Mouse (Mus musculus) liver, adult 2 months (tissue): ENCODE measurements at regions not wholly inside any gene's neighbourhood (a gene's known extent, or its start where the extent isn't known, plus 50 kb on each side); places are given as distances from the start of the nearest gene placed in this dataset.

Experiments
- DNase-seq: peaks from one replicate; pipeline ENCODE4 v3.0.0-alpha.2; 2011; ENCODE audit warnings: low read depth, low spot score; ENCODE audit errors: extremely low read depth
- H3K27ac ChIP-seq: fragments of 200-500 bp; replicated peaks from 2 replicates; pipeline ENCODE4 v1.5.1; 2012; ENCODE audit warnings: low read depth, mild to moderate bottlenecking, control low read depth, inconsistent platforms, low read length; ENCODE audit not compliant: insufficient read depth
- H3K27me3 ChIP-seq: fragments of 200-500 bp; 2 replicates; pipeline ENCODE4 v1.6.1; 2012; ENCODE audit warnings: mild to moderate bottlenecking, moderate library complexity, low read length, inconsistent platforms; ENCODE audit not compliant: control insufficient read depth, insufficient read depth
- H3K36me3 ChIP-seq: fragments of 200-500 bp; 2 replicates; pipeline ENCODE4 v1.6.1; 2012; ENCODE audit warnings: low read length, inconsistent platforms; ENCODE audit not compliant: control insufficient read depth, insufficient read depth
- H3K4me1 ChIP-seq: fragments of 200-500 bp; 2 replicates; pipeline ENCODE4 v1.6.1; 2011; ENCODE audit warnings: low read length; ENCODE audit not compliant: control insufficient read depth, insufficient read depth
- H3K4me3 ChIP-seq: fragments of 200-500 bp; 2 replicates; pipeline ENCODE4 v1.5.1; 2011; ENCODE audit warnings: low read depth, mild to moderate bottlenecking, control low read depth, low read length, moderate library complexity; ENCODE audit not compliant: insufficient read depth
- H3K79me2 ChIP-seq: fragments of 200-500 bp; 2 replicates; pipeline ENCODE4 v1.6.1; 2012; ENCODE audit warnings: inconsistent platforms, mild to moderate bottlenecking, low read length, moderate library complexity; ENCODE audit not compliant: control insufficient read depth, insufficient read depth
- H3K9ac ChIP-seq: fragments of 200-500 bp; 2 replicates; pipeline ENCODE4 v1.6.1; 2012; ENCODE audit warnings: low read depth, mild to moderate bottlenecking, control low read depth, inconsistent platforms, low read length
- CTCF ChIP-seq: fragments of 200-500 bp; IDR thresholded peaks from 2 replicates; pipeline ENCODE4 v1.5.1; 2011; ENCODE audit warnings: low read depth, low read length, control low read depth
- POLR2A ChIP-seq: fragments of 200-500 bp; IDR thresholded peaks from 2 replicates; pipeline ENCODE4 v1.6.1; 2011; ENCODE audit warnings: low read length, control low read depth; ENCODE audit not compliant: insufficient read depth; ENCODE audit errors: extremely low read depth
- WGBS: fragments of 180-500 bp; shearing (Covaris S2); methylation state at CpG from one replicate; pipeline ENCODE4 v1.1.7; 2018; 5-methylcytosine and 5-hydroxymethylcytosine counted together

GRCm38 (mm10) chr5:54543556-54544061 lies 545.3 kb downstream of the Stim2 start:
- Histone ChIP-seq H3K36me3 (no peaks in the 10 kb centered on the region), H3K9ac (no peak overlapping the region), H3K27me3 (no peaks in the 10 kb centered on the region), H3K79me2 (no peaks in the 10 kb centered on the region), H3K4me3 (no peak overlapping the region), H3K27ac (no peak overlapping the region), H3K4me1 (no peaks in the 10 kb centered on the region)
- no peak for DNase-seq
- WGBS = 74% methylated on average over 3 of the region's 3 CpGs
- no peak for TF ChIP-seq CTCF
- no peak for TF ChIP-seq POLR2A

- no peak for TF ChIP-seq CTCF
- no peak for TF ChIP-seq POLR2A
- no peaks in the 10 kb centered on the region for H3K27me3 ChIP-seq
- 74% methylated on average over 2 of the region's 2 CpGs for WGBS
- no peak overlapping the region for H3K27ac ChIP-seq
- no peak for DNase-seq
- H3K4me3 ChIP-seq = no peak overlapping the region
- H3K4me1 ChIP-seq = no peaks in the 10 kb centered on the region
- no peak overlapping the region for H3K9ac ChIP-seq
- no peaks in the 10 kb centered on the region for H3K79me2 ChIP-seq
- H3K36me3 ChIP-seq = no peaks in the 10 kb centered on the region
Measured at GRCm38 (mm10) chr5:54578519-54578918, 580.2 kb downstream of the Stim2 start.

- Histone ChIP-seq H3K4me1 (no peaks in the 10 kb centered on the region), H3K79me2 (no peaks in the 10 kb centered on the region), H3K27ac (no peak overlapping the region), H3K36me3 (no peaks in the 10 kb centered on the region), H3K4me3 (no peak overlapping the region), H3K9ac (no peak overlapping the region), H3K27me3 (no peaks in the 10 kb centered on the region)
- 87% methylated on average over 4 of the region's 4 CpGs for WGBS
- no peak for TF ChIP-seq CTCF
- TF ChIP-seq POLR2A = no peak
- no peak for DNase-seq
Measured at GRCm38 (mm10) chr5:54579458-54579857, 581.2 kb downstream of the Stim2 start.

- TF ChIP-seq POLR2A = no peak
- TF ChIP-seq CTCF = no peak
- WGBS = 88% methylated on average over 2 of the region's 2 CpGs
- Histone ChIP-seq H3K4me1 (no peaks in the 10 kb centered on the region), H3K27me3 (no peaks in the 10 kb centered on the region), H3K27ac (no peak overlapping the region), H3K4me3 (no peak overlapping the region), H3K79me2 (no peaks in the 10 kb centered on the region), H3K9ac (no peak overlapping the region), H3K36me3 (no peaks in the 10 kb centered on the region)
- no peak for DNase-seq
Measured at GRCm38 (mm10) chr5:54582175-54582574, 583.9 kb downstream of the Stim2 start.

- Histone ChIP-seq H3K4me3 (no peak overlapping the region), H3K79me2 (no peaks in the 10 kb centered on the region), H3K27me3 (no peaks in the 10 kb centered on the region), H3K36me3 (no peaks in the 10 kb centered on the region), H3K4me1 (no peaks in the 10 kb centered on the region), H3K27ac (no peak overlapping the region), H3K9ac (no peak overlapping the region)
- TF ChIP-seq CTCF = peak; percentile 40; the same call in 1 of the 2 replicates
- TF ChIP-seq POLR2A = no peak
- DNase-seq = peak; percentile 5
- 65% methylated on average over 2 of the region's 2 CpGs for WGBS
Measured at GRCm38 (mm10) chr5:54588332-54589020, 590.2 kb downstream of the Stim2 start.

GRCm38 (mm10) chr5:54610957-54611356 lies 612.7 kb downstream of the Stim2 start:
- Histone ChIP-seq H3K4me3 (no peak overlapping the region), H3K27me3 (no peaks in the 10 kb centered on the region), H3K79me2 (no peaks in the 10 kb centered on the region), H3K9ac (no peak overlapping the region), H3K36me3 (no peaks in the 10 kb centered on the region), H3K4me1 (no peaks in the 10 kb centered on the region), H3K27ac (no peak overlapping the region)
- no peak for DNase-seq
- 71% methylated on average over 3 of the region's 3 CpGs for WGBS
- TF ChIP-seq CTCF = no peak
- no peak for TF ChIP-seq POLR2A
